In genomic region chr13:95994705-95995703, GRCm38 (mm10) we compare ENCODE assay signal across 10 mouse cellular contexts.
DNase-seq lines count a peak whose midpoint lies in the region; ATAC-seq lines count a peak whose summit lies in the region.
"Had no signal": no experiment of that assay in that cellular context is flagged by ENCODE, and none has a peak within 500 bp of the region (broad histone marks: within the 10 kb centered on the region; RNA-seq: fewer than 3 reads in every experiment).

No protein-coding gene starts in this region.

- H3K4me3 ChIP-seq in forebrain, embryonic 12.5 days (replicated peaks), result no peak overlapping the region
- H3K4me3 ChIP-seq in intestine, embryonic 15.5 days (replicated peaks), result no peak overlapping the region
- H3K4me3 ChIP-seq: lung, embryonic 15.5 days; stomach, embryonic 15.5 days had no signal

- peak; percentile 74 for DNase-seq in adrenal gland, postnatal 10 days
- DNase-seq in adrenal gland, postnatal 4 days (ENCODE audit: low spot score in 2 of 2), result no peak
- DNase-seq in ZHBTc4 (ENCODE audit: low read depth, low spot score), result peak; percentile 81
- peak; percentile 7 for DNase-seq in lung, postnatal 36 days
- no peak for DNase-seq in c-Kit-positive CD71-positive TER-119-positive erythroid progenitor cells, embryonic 14.5 days (ENCODE audit: low spot score)
- no peak for DNase-seq in gastrocnemius, postnatal 10 days

- no peaks in the 10 kb centered on the region for H3K36me3 ChIP-seq in forebrain, embryonic 12.5 days (replicated peaks)
- no peaks in the 10 kb centered on the region for H3K36me3 ChIP-seq in intestine, embryonic 15.5 days
- H3K36me3 ChIP-seq: lung, embryonic 15.5 days; stomach, embryonic 15.5 days had no signal

- peak overlapping the region; percentile 75 for H3K27ac ChIP-seq in forebrain, embryonic 12.5 days
- H3K27ac ChIP-seq in intestine, embryonic 15.5 days, result no peak overlapping the region
- H3K27ac ChIP-seq: lung, embryonic 15.5 days; stomach, embryonic 15.5 days had no signal

- no peaks in the 10 kb centered on the region for H3K9me3 ChIP-seq in forebrain, embryonic 12.5 days
- H3K9me3 ChIP-seq in intestine, embryonic 15.5 days, result no peaks in the 10 kb centered on the region
- H3K9me3 ChIP-seq: lung, embryonic 15.5 days; stomach, embryonic 15.5 days had no signal

- H3K4me1 ChIP-seq in forebrain, embryonic 12.5 days, result peaks cover 6% of the 10 kb centered on the region
- no peaks in the 10 kb centered on the region for H3K4me1 ChIP-seq in intestine, embryonic 15.5 days (replicated peaks)
- H3K4me1 ChIP-seq: lung, embryonic 15.5 days; stomach, embryonic 15.5 days had no signal

- peak overlapping the region; percentile 17; the same call in 1 of the 2 replicates for H3K4me2 ChIP-seq in forebrain, embryonic 12.5 days
- no peak overlapping the region for H3K4me2 ChIP-seq in intestine, embryonic 15.5 days (replicated peaks)
- H3K4me2 ChIP-seq: lung, embryonic 15.5 days; stomach, embryonic 15.5 days had no signal

- H3K27me3 ChIP-seq in forebrain, embryonic 12.5 days, result peaks cover 21% of the 10 kb centered on the region
- H3K27me3 ChIP-seq in intestine, embryonic 15.5 days (replicated peaks), result no peaks in the 10 kb centered on the region
- H3K27me3 ChIP-seq: lung, embryonic 15.5 days; stomach, embryonic 15.5 days had no signal

- peak; percentile 91 for ATAC-seq in forebrain, embryonic 12.5 days (ENCODE audit: low FRiP score)
- ATAC-seq in intestine, embryonic 15.5 days, result no peak

- H3K9ac ChIP-seq in forebrain, embryonic 12.5 days, result no peak overlapping the region
- no peak overlapping the region for H3K9ac ChIP-seq in intestine, embryonic 15.5 days
- H3K9ac ChIP-seq: lung, embryonic 15.5 days; stomach, embryonic 15.5 days had no signal

- WGBS in forebrain, embryonic 12.5 days, result 40% methylated on average over 27 of the region's 27 CpGs
- WGBS in intestine, embryonic 15.5 days, result 77% methylated on average over 27 of the region's 27 CpGs

Comparison
In these comparisons a context has a peak if more than half of its experiments do, and no peak if none do; other contexts are left out.
1. DNase-seq: peak in adrenal gland, postnatal 10 days (single experiment), ZHBTc4 (single experiment) and lung, postnatal 36 days (single experiment); none in adrenal gland, postnatal 4 days (0 of 2), c-Kit-positive CD71-positive TER-119-positive erythroid progenitor cells, embryonic 14.5 days (single experiment) and gastrocnemius, postnatal 10 days (single experiment).